ENCODE assay signal across 7 mouse cellular contexts in the genomic region with DNA sequence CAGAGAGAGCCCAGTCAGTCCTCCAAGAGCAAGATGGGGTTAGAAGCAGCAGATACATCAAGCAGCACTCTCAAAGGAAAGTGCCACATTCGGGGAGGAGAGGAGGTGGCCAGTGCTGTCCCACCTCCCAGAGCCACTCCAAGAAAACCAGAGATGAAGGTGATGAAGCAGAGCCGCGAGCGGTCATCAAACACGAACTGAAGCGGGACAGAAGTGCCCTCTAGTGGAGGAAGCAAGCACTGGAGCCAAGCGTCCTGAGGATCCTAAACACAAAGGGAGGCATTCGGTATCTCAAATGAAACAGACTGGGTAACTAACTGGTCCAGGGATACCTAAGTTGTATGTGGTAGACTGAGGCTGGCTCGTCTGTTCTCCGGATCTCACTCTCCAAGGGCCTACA. TPM values are rescaled to one million over a fixed set of nuclear protein-coding genes. Genes with fewer than 3 reads are reported as not detected.
DNase-seq lines count a peak whose midpoint lies in the region; ATAC-seq and TF ChIP-seq lines count a peak whose summit lies in the region.

No protein-coding gene starts in this region.

- no peak for TF ChIP-seq POLR2A in ES-Bruce4 (IDR thresholded peaks at IDR 0.05; ENCODE audit: insufficient read depth, low read length)

- H3K36me3 ChIP-seq in ES-Bruce4 (ENCODE audit: control insufficient read depth, insufficient read depth, low read length, poor library complexity, severe bottlenecking), result no peaks in the 10 kb centered on the region
- H3K36me3 ChIP-seq in embryonic facial prominence, embryonic 11.5 days (replicated peaks; ENCODE audit: control insufficient read depth, insufficient read depth, low read depth, low read length), result no peaks in the 10 kb centered on the region; the same call in 1 of the 2 replicates

- DNase-seq in adrenal gland, postnatal 36 days, result peak; percentile 64 to 74
- peak; percentile 87 for DNase-seq in embryonic facial prominence, embryonic 11.5 days (ENCODE audit: low spot score)
- DNase-seq in heart, postnatal 14 days, result peak; percentile 71 to 80
- DNase-seq in layer of hippocampus, postnatal 14 days (ENCODE audit: low spot score in 2 of 2), result peak; percentile 62 to 81
- peak; percentile 71 to 82 for DNase-seq in lung, postnatal 4 days
- DNase-seq in right cerebral cortex, postnatal 25 days, result peak; percentile 75

- H3K27me3 ChIP-seq in ES-Bruce4 (ENCODE audit: control insufficient read depth, insufficient read depth, low read length, poor library complexity, severe bottlenecking), result no peaks in the 10 kb centered on the region
- peaks cover 19% of the 10 kb centered on the region; the same call in 1 of the 2 replicates for H3K27me3 ChIP-seq in embryonic facial prominence, embryonic 11.5 days (ENCODE audit: control insufficient read depth, insufficient read depth, low read length)

- no peak for ATAC-seq in embryonic facial prominence, embryonic 11.5 days (replicated peaks; ENCODE audit: insufficient number of reproducible peaks, low FRiP score, low TSS enrichment, low read depth)

- H3K4me3 ChIP-seq in ES-Bruce4 (ENCODE audit: low read depth, low read length), result no peak overlapping the region
- no peak overlapping the region for H3K4me3 ChIP-seq in embryonic facial prominence, embryonic 11.5 days (ENCODE audit: low read depth, low read length)

- H3K9me3 ChIP-seq in ES-Bruce4 (replicated peaks; ENCODE audit: control insufficient read depth, insufficient read depth, low read length, poor library complexity, severe bottlenecking), result no peaks in the 10 kb centered on the region
- H3K9me3 ChIP-seq in embryonic facial prominence, embryonic 11.5 days (replicated peaks; ENCODE audit: control insufficient read depth, low read length), result no peaks in the 10 kb centered on the region

- 0 out of 2 replicates have a peak overlapping the region, but pooled peaks have one; percentile 16 for H3K9ac ChIP-seq in ES-Bruce4 (ENCODE audit: low read depth, poor library complexity, severe bottlenecking)
- H3K9ac ChIP-seq in embryonic facial prominence, embryonic 11.5 days (replicated peaks; ENCODE audit: low read length), result no peak overlapping the region; the same call in 1 of the 2 replicates

- peak; percentile 97 for TF ChIP-seq CTCF in ES-Bruce4 (IDR thresholded peaks at IDR 0.05; ENCODE audit: low read depth, low read length)

- no peaks in the 10 kb centered on the region for H3K4me1 ChIP-seq in ES-Bruce4 (ENCODE audit: control insufficient read depth, insufficient read depth, low read length)
- H3K4me1 ChIP-seq in embryonic facial prominence, embryonic 11.5 days (ENCODE audit: control insufficient read depth, insufficient read depth, low read length), result peaks cover 4% of the 10 kb centered on the region

- H3K27ac ChIP-seq in ES-Bruce4 (ENCODE audit: insufficient read depth, low read length), result no peak overlapping the region
- no peak overlapping the region for H3K27ac ChIP-seq in embryonic facial prominence, embryonic 11.5 days (replicated peaks; ENCODE audit: low read depth, low read length)

- no peak overlapping the region; the same call in 1 of the 2 replicates for H3K4me2 ChIP-seq in embryonic facial prominence, embryonic 11.5 days (ENCODE audit: low read depth, low read length)

- TF ChIP-seq EP300 in ES-Bruce4 (IDR thresholded peaks at IDR 0.05; ENCODE audit: insufficient read depth, low read depth, low read length), result no peak

- 30% methylated on average over 10 of the region's 10 CpGs for WGBS in embryonic facial prominence, embryonic 11.5 days

- intact Hi-C loops in heart, postnatal 14 days (cut with DNase I), result loop anchor here (2.0 to 5.0 kb wide), 3 partner anchors 63 to 182 kb away; no protein-coding TSS in a partner anchor

RNA-seq across cellular contexts. Expression of gene Strn4, which starts 6.0 kb away (rescaled TPM):
- polyA plus RNA-seq in ES-Bruce4 (2011; ENCODE audit: insufficient read depth, insufficient read length, low read depth, missing spikeins), result 53.5 and 55.5 TPM in 2 replicates
- 10 to 100 TPM; 66.5 to 67.5 TPM for total RNA-seq in adrenal gland, postnatal 36 days (2021)
- 102 and 121 TPM in 2 replicates for polyA plus RNA-seq in embryonic facial prominence, embryonic 11.5 days (2014; fragmentation: Nextera tagmentation; extraction: Ambion mirVana)
- 10 to 100 TPM; 65.3 to 69.1 TPM for total RNA-seq in heart, postnatal 14 days (2021)
- total RNA-seq in layer of hippocampus, postnatal 14 days (2021), result 100 to 1,000 TPM; 279 to 300 TPM

RNA-seq across cellular contexts. Expression of gene Fkrp, which starts 6.8 kb away (rescaled TPM):
- 14.7 and 17.4 TPM in 2 replicates for polyA plus RNA-seq in ES-Bruce4 (2011; ENCODE audit: insufficient read depth, insufficient read length, low read depth, missing spikeins)
- total RNA-seq in adrenal gland, postnatal 36 days (2021), result 10 to 100 TPM; 24.8 to 26.8 TPM
- 21.0 and 24.9 TPM in 2 replicates for polyA plus RNA-seq in embryonic facial prominence, embryonic 11.5 days (2014; fragmentation: Nextera tagmentation; extraction: Ambion mirVana)
- total RNA-seq in heart, postnatal 14 days (2021), result 10 to 100 TPM; 42.8 to 45.5 TPM
- total RNA-seq in layer of hippocampus, postnatal 14 days (2021), result 10 to 100 TPM; 45.9 to 46.2 TPM

RNA-seq across cellular contexts. Expression of gene Slc1a5, which starts 28.6 kb away (rescaled TPM):
- 101 and 108 TPM in 2 replicates for polyA plus RNA-seq in ES-Bruce4 (2011; ENCODE audit: insufficient read depth, insufficient read length, low read depth, missing spikeins)
- 100 to 1,000 TPM; 118 to 152 TPM for total RNA-seq in adrenal gland, postnatal 36 days (2021)
- polyA plus RNA-seq in embryonic facial prominence, embryonic 11.5 days (2014; fragmentation: Nextera tagmentation; extraction: Ambion mirVana), result 19.6 and 19.7 TPM in 2 replicates
- 10 to 100 TPM; 26.5 to 35.4 TPM for total RNA-seq in heart, postnatal 14 days (2021)
- total RNA-seq in layer of hippocampus, postnatal 14 days (2021), result 1 to 10 TPM; 5.5 to 5.8 TPM

RNA-seq across cellular contexts. Expression of gene Prkd2, which starts 33.0 kb away (rescaled TPM):
- polyA plus RNA-seq in ES-Bruce4 (2011; ENCODE audit: insufficient read depth, insufficient read length, low read depth, missing spikeins), result 18.4 and 18.5 TPM in 2 replicates
- total RNA-seq in adrenal gland, postnatal 36 days (2021), result 10 to 100 TPM; 16.9 to 17.2 TPM
- 10.1 and 11.4 TPM in 2 replicates for polyA plus RNA-seq in embryonic facial prominence, embryonic 11.5 days (2014; fragmentation: Nextera tagmentation; extraction: Ambion mirVana)
- total RNA-seq in heart, postnatal 14 days (2021), result 10 to 100 TPM; 35.3 to 35.9 TPM
- 1 to 10 TPM; 6.8 to 9.1 TPM for total RNA-seq in layer of hippocampus, postnatal 14 days (2021)

Comparison
In these comparisons a context has a peak if more than half of its experiments do, and no peak if none do; other contexts are left out.
1. RNA of gene Slc1a5, which starts 28.6 kb away (total RNA-seq): 118 to 152 TPM in adrenal gland, postnatal 36 days and 26.5 to 35.4 TPM in heart, postnatal 14 days; 5.5 to 5.8 TPM in layer of hippocampus, postnatal 14 days; every median in the first group is over 4 times any median in the second.
2. Peak in every context shown above with its lines, with median percentiles within 50 percentile points of each other: DNase-seq.